Mouse (Mus musculus): Measurements from ENCODE around the gene Rpl18a. TPM values are rescaled to one million over a fixed set of nuclear protein-coding genes. Genes with fewer than 3 reads are reported as not detected.
A peak's percentile ranks its signal among the peaks of the same experiment; 100 is the strongest.

Rpl18a gene
- polyA plus RNA-seq, 1 experiment from 2014 or later, result 5,375 TPM

GRCm38 (mm10) chr8:70926396-70926795 is 29.2 kb upstream of the Rpl18a start:
- Histone ChIP-seq H3K27ac (ENCODE audit: low read depth, low read length) (no peak overlapping the region), H3K4me2 (replicated peaks; ENCODE audit: low read depth, low read length) (no peak overlapping the region), H3K4me3 (ENCODE audit: low read length) (no peak overlapping the region), H3K27me3 (ENCODE audit: control insufficient read depth, insufficient read depth, low read length) (no peaks in the 10 kb centered on the region), H3K9me3 (ENCODE audit: control insufficient read depth, low read length) (no peaks in the 10 kb centered on the region), H3K36me3 (ENCODE audit: control insufficient read depth, insufficient read depth, low read length) (peaks cover 1% of the 10 kb centered on the region; the same call in 1 of the 2 replicates), H3K4me1 (ENCODE audit: control insufficient read depth, insufficient read depth, low read length) (no peaks in the 10 kb centered on the region), H3K9ac (ENCODE audit: low read depth, low read length) (no peak overlapping the region; the same call in 1 of the 2 replicates)
- 91% methylated on average over 5 of the region's 5 CpGs for WGBS
- no peak for ATAC-seq (ENCODE audit: low FRiP score, low TSS enrichment)

DNA sequence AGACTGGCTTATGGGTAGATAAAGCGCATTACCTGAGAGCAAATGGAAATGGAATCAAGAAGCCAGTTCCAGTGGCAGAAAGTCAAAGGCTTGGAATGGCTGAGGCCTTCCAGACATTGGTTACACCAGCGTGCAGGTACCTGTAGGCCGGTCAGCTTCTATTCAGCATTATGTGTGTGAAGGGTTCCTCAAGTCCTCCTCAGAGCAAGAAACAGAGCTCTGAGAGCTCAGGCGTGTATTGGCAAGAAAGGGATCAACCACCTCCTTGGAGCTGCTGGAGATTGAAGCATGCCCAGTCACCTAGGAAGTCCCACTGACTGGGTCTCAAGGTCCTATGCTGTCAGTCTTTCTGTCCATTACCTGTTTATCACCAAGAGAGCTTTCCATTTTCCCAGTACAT is 28.5 kb upstream of the Rpl18a start:
- H3K9ac ChIP-seq (ENCODE audit: low read depth, low read length), result no peak overlapping the region
- H3K36me3 ChIP-seq (ENCODE audit: control insufficient read depth, insufficient read depth, low read length), result peaks cover 6% of the 10 kb centered on the region; the same call in 1 of the 2 replicates
- no peak overlapping the region for H3K4me2 ChIP-seq (replicated peaks; ENCODE audit: low read depth, low read length)
- WGBS, result 91% methylated on average over 4 of the region's 4 CpGs
- no peak overlapping the region for H3K27ac ChIP-seq (ENCODE audit: low read depth, low read length)
- ATAC-seq (ENCODE audit: low FRiP score, low TSS enrichment), result no peak
- no peaks in the 10 kb centered on the region for H3K27me3 ChIP-seq (ENCODE audit: control insufficient read depth, insufficient read depth, low read length)
- no peaks in the 10 kb centered on the region for H3K9me3 ChIP-seq (ENCODE audit: control insufficient read depth, low read length)
- H3K4me3 ChIP-seq (ENCODE audit: low read length), result no peak overlapping the region
- no peaks in the 10 kb centered on the region for H3K4me1 ChIP-seq (ENCODE audit: control insufficient read depth, insufficient read depth, low read length)

GRCm38 (mm10) chr8:70924151-70924550 is 26.9 kb upstream of the Rpl18a start:
- Histone ChIP-seq H3K4me2 (replicated peaks; ENCODE audit: low read depth, low read length) (no peak overlapping the region), H3K9ac (ENCODE audit: low read depth, low read length) (no peak overlapping the region), H3K27ac (ENCODE audit: low read depth, low read length) (no peak overlapping the region), H3K36me3 (ENCODE audit: control insufficient read depth, insufficient read depth, low read length) (peaks cover 8% of the 10 kb centered on the region; the same call in 1 of the 2 replicates), H3K4me3 (ENCODE audit: low read length) (no peak overlapping the region), H3K9me3 (ENCODE audit: control insufficient read depth, low read length) (no peaks in the 10 kb centered on the region), H3K4me1 (ENCODE audit: control insufficient read depth, insufficient read depth, low read length) (no peaks in the 10 kb centered on the region), H3K27me3 (ENCODE audit: control insufficient read depth, insufficient read depth, low read length) (no peaks in the 10 kb centered on the region)
- WGBS, result 87% methylated on average over 4 of the region's 4 CpGs
- no peak for ATAC-seq (ENCODE audit: low FRiP score, low TSS enrichment)

- H3K9ac ChIP-seq (ENCODE audit: low read depth, low read length), result no peak overlapping the region
- 85% methylated on average over 9 of the region's 9 CpGs for WGBS
- ATAC-seq (ENCODE audit: low FRiP score, low TSS enrichment), result no peak
- no peaks in the 10 kb centered on the region for H3K27me3 ChIP-seq (ENCODE audit: control insufficient read depth, insufficient read depth, low read length)
- H3K4me3 ChIP-seq (ENCODE audit: low read length), result no peak overlapping the region
- H3K4me1 ChIP-seq (ENCODE audit: control insufficient read depth, insufficient read depth, low read length), result no peaks in the 10 kb centered on the region
- H3K4me2 ChIP-seq (replicated peaks; ENCODE audit: low read depth, low read length), result no peak overlapping the region
- H3K27ac ChIP-seq (ENCODE audit: low read depth, low read length), result no peak overlapping the region
- H3K9me3 ChIP-seq (ENCODE audit: control insufficient read depth, low read length), result no peaks in the 10 kb centered on the region
- peaks cover 44% of the 10 kb centered on the region for H3K36me3 ChIP-seq (ENCODE audit: control insufficient read depth, insufficient read depth, low read length)
These were observed 23.1 kb upstream of the Rpl18a start for GRCm38 (mm10) chr8:70920049-70920922.

DNA sequence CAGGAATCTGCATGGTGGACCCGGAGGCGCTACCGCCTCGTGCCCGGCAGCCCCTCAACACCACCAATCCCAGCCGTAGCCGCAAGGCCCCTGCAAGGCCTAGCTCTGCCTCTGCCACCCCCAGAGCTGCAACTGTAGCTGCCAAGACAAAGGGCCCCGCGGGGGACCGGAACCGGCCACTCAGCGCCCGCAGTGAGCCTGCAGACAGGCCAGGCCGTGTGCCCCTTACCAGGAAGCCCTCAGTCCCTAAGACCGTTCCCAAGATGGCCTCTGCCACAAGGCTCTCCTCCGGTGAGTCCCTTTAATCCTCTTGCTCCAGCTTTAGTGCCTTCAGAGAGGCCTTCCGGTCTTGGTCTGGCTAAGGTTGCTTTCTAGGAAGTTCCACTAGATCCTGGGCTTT is 17.5 kb upstream of the Rpl18a start:
- WGBS, result 90% methylated on average over 17 of the region's 17 CpGs
- H3K9me3 ChIP-seq (ENCODE audit: control insufficient read depth, low read length), result no peaks in the 10 kb centered on the region
- no peak overlapping the region for H3K4me3 ChIP-seq (ENCODE audit: low read length)
- peaks cover 85% of the 10 kb centered on the region for H3K36me3 ChIP-seq (ENCODE audit: control insufficient read depth, insufficient read depth, low read length)
- no peaks in the 10 kb centered on the region for H3K27me3 ChIP-seq (ENCODE audit: control insufficient read depth, insufficient read depth, low read length)
- H3K9ac ChIP-seq (ENCODE audit: low read depth, low read length), result no peak overlapping the region
- ATAC-seq (ENCODE audit: low FRiP score, low TSS enrichment), result no peak
- H3K4me1 ChIP-seq (ENCODE audit: control insufficient read depth, insufficient read depth, low read length), result no peaks in the 10 kb centered on the region
- H3K4me2 ChIP-seq (replicated peaks; ENCODE audit: low read depth, low read length), result no peak overlapping the region
- H3K27ac ChIP-seq (ENCODE audit: low read depth, low read length), result no peak overlapping the region

DNA sequence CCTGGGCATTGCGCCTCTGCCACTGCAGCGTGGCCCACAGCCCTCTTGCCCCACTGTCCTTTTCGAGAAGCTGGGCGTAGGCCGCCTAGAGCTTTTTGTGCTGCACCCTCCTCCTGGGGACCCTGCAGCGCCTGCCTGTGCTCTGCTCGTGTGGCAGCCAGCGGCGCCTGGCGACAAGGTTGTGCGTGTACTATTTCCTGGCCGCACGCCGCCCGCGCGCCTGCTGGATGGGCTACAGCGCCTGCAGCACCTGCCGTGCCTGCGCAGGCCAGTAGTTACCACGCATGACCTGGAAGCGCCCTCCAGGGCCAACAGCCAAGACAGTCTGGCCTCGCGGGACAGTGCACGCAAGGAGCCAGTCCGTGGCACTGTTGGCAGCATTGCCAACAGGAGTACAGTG is 16.3 kb upstream of the Rpl18a start:
- H3K36me3 ChIP-seq (ENCODE audit: control insufficient read depth, insufficient read depth, low read length), result peaks cover 79% of the 10 kb centered on the region
- H3K9me3 ChIP-seq (ENCODE audit: control insufficient read depth, low read length), result no peaks in the 10 kb centered on the region
- no peak overlapping the region for H3K27ac ChIP-seq (ENCODE audit: low read depth, low read length)
- H3K4me1 ChIP-seq (ENCODE audit: control insufficient read depth, insufficient read depth, low read length), result no peaks in the 10 kb centered on the region
- 96% methylated on average over 26 of the region's 26 CpGs for WGBS
- ATAC-seq (ENCODE audit: low FRiP score, low TSS enrichment), result no peak
- no peak overlapping the region for H3K4me2 ChIP-seq (replicated peaks; ENCODE audit: low read depth, low read length)
- H3K4me3 ChIP-seq (ENCODE audit: low read length), result no peak overlapping the region
- H3K27me3 ChIP-seq (ENCODE audit: control insufficient read depth, insufficient read depth, low read length), result no peaks in the 10 kb centered on the region
- H3K9ac ChIP-seq (ENCODE audit: low read depth, low read length), result no peak overlapping the region

DNA sequence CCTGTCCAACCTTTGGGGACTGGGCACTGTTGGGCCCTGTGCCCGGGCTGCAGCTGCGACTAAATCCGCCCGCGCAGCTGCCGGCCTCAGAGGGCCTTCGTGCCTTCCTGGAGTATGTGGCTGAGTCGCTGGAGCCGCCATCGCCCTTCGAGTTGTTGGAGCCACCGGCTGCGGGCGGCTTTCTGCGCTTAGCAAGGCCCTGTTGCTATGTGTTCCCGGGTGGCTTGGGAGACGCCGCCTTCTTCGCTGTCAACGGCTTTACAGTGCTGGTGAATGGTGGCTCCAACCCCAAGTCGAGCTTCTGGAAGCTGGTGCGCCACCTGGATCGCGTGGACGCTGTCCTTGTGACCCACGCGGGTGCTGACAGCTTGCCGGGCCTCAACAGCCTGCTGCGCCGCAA is 15.7 kb upstream of the Rpl18a start:
- Histone ChIP-seq H3K4me1 (ENCODE audit: control insufficient read depth, insufficient read depth, low read length) (no peaks in the 10 kb centered on the region), H3K27ac (ENCODE audit: low read depth, low read length) (no peak overlapping the region), H3K4me3 (ENCODE audit: low read length) (no peak overlapping the region), H3K9ac (ENCODE audit: low read depth, low read length) (no peak overlapping the region), H3K4me2 (replicated peaks; ENCODE audit: low read depth, low read length) (no peak overlapping the region), H3K36me3 (ENCODE audit: control insufficient read depth, insufficient read depth, low read length) (peaks cover 74% of the 10 kb centered on the region), H3K27me3 (ENCODE audit: control insufficient read depth, insufficient read depth, low read length) (no peaks in the 10 kb centered on the region), H3K9me3 (ENCODE audit: control insufficient read depth, low read length) (no peaks in the 10 kb centered on the region)
- ATAC-seq (ENCODE audit: low FRiP score, low TSS enrichment), result no peak
- WGBS, result 98% methylated on average over 30 of the region's 30 CpGs

DNA sequence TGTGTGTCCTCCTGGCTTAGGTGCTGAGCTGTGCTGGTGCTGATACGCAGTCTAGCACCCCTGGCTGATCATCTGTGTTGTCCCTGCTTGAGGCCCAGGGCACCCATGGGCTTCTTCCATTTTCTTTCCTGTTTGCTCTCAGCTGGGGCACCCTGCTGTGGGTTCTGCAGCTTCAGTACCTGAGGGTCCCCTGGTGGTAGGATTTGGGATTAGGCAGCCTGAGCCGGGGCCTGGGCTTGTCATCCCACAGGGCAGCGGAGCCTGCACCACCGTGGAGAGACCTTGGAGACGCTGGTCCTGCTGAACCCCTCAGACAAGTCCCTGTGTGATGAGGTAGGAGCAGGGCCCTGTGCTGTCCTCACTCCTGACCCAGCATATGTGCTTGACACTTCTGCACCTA is 14.4 kb upstream of the Rpl18a start:
- H3K4me3 ChIP-seq (ENCODE audit: low read length), result no peak overlapping the region
- H3K9ac ChIP-seq (ENCODE audit: low read depth, low read length), result 0 out of 2 replicates have a peak overlapping the region, but pooled peaks have one; percentile 12
- H3K9me3 ChIP-seq (ENCODE audit: control insufficient read depth, low read length), result no peaks in the 10 kb centered on the region
- no peak overlapping the region for H3K27ac ChIP-seq (ENCODE audit: low read depth, low read length)
- no peak for ATAC-seq (ENCODE audit: low FRiP score, low TSS enrichment)
- peaks cover 5% of the 10 kb centered on the region for H3K4me1 ChIP-seq (ENCODE audit: control insufficient read depth, insufficient read depth, low read length)
- H3K27me3 ChIP-seq (ENCODE audit: control insufficient read depth, insufficient read depth, low read length), result no peaks in the 10 kb centered on the region
- H3K36me3 ChIP-seq (ENCODE audit: control insufficient read depth, insufficient read depth, low read length), result peaks cover 61% of the 10 kb centered on the region
- WGBS, result 85% methylated on average over 5 of the region's 5 CpGs
- no peak overlapping the region for H3K4me2 ChIP-seq (replicated peaks; ENCODE audit: low read depth, low read length)

DNA sequence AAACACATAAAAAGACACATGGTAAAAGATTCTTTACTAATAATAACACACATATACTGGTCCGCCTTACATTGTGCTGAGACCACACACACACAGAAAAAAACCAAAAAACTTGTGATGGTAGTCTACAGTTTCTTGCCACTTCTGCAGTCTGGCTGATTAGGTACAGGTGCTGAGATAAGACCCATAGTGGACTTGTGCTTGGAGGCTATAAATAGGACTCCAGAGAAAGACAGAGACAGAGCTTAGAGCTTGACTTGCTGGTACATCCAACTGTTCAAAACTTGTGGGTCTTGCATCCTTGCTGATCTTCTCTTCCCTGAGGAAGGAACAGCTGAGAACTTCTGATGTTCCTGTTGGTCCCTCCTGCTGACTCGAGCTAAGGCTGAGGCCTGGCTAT is 10.3 kb upstream of the Rpl18a start:
- H3K36me3 ChIP-seq (ENCODE audit: control insufficient read depth, insufficient read depth, low read length), result peaks cover 21% of the 10 kb centered on the region
- no peak for ATAC-seq (ENCODE audit: low FRiP score, low TSS enrichment)
- no peaks in the 10 kb centered on the region for H3K9me3 ChIP-seq (ENCODE audit: control insufficient read depth, low read length)
- H3K4me3 ChIP-seq (ENCODE audit: low read length), result no peak overlapping the region
- peaks cover 3% of the 10 kb centered on the region; the same call in 1 of the 2 replicates for H3K27me3 ChIP-seq (ENCODE audit: control insufficient read depth, insufficient read depth, low read length)
- H3K4me2 ChIP-seq (replicated peaks; ENCODE audit: low read depth, low read length), result no peak overlapping the region
- WGBS, result 88% methylated on average over 2 of the region's 2 CpGs
- H3K9ac ChIP-seq (ENCODE audit: low read depth, low read length), result no peak overlapping the region
- H3K27ac ChIP-seq (ENCODE audit: low read depth, low read length), result no peak overlapping the region
- peaks cover 6% of the 10 kb centered on the region for H3K4me1 ChIP-seq (ENCODE audit: control insufficient read depth, insufficient read depth, low read length)
